Mouse (Mus musculus) kidney, postnatal 4 days (tissue): ENCODE results near the gene Gm20388.
A peak's percentile ranks its signal among the peaks of the same experiment; 100 is the strongest.

ENCODE experiments used
- DNase-seq, 2 experiments: peaks; one replicate each; pipeline ENCODE4 v3.0.0; 2021; ENCODE audit warnings: mixed read lengths in 2 of 2

Gene Gm20388

GRCm38 (mm10) chr8:122697586-122697985 lies 2786.9 kb downstream of the Gm20388 start:
- no peak for DNase-seq

GRCm38 (mm10) chr8:122698254-122698768 lies 2787.7 kb downstream of the Gm20388 start:
- no peak for DNase-seq

- DNase-seq = peak; percentile 59 to 71
These were observed 2788.4 kb downstream of the Gm20388 start, which contains the start of gene Cbfa2t3 for GRCm38 (mm10) chr8:122699005-122699492. Gene Cbfa2t3, minus strand, starts transcription at chr8:122699109.

GRCm38 (mm10) chr8:122700628-122701027 lies 2790.0 kb downstream of the Gm20388 start:
- no peak for DNase-seq

GRCm38 (mm10) chr8:122701441-122702185 lies 2791.0 kb downstream of the Gm20388 start:
- no peak for DNase-seq

GRCm38 (mm10) chr8:122702301-122702941 lies 2791.8 kb downstream of the Gm20388 start:
- no peak for DNase-seq

GRCm38 (mm10) chr8:122702957-122703356 lies 2792.3 kb downstream of the Gm20388 start:
- no peak for DNase-seq

- no peak for DNase-seq
These were observed 2794.0 kb downstream of the Gm20388 start for GRCm38 (mm10) chr8:122704612-122705011.

GRCm38 (mm10) chr8:122705901-122706561 lies 2795.4 kb downstream of the Gm20388 start:
- no peak for DNase-seq

- DNase-seq = no peak
These were observed 2796.5 kb downstream of the Gm20388 start for GRCm38 (mm10) chr8:122707184-122707583.

GRCm38 (mm10) chr8:122709340-122710111 lies 2798.9 kb downstream of the Gm20388 start:
- no peak for DNase-seq

GRCm38 (mm10) chr8:122711480-122711879 lies 2800.8 kb downstream of the Gm20388 start:
- DNase-seq = no peak

- DNase-seq = peak; percentile 54 to 66
These were observed 2801.3 kb downstream of the Gm20388 start for GRCm38 (mm10) chr8:122711891-122712365.

- DNase-seq = no peak
These were observed 2801.9 kb downstream of the Gm20388 start for GRCm38 (mm10) chr8:122712411-122713156.

GRCm38 (mm10) chr8:122713157-122713518 lies 2802.5 kb downstream of the Gm20388 start:
- DNase-seq = no peak

GRCm38 (mm10) chr8:122716566-122716965 lies 2805.9 kb downstream of the Gm20388 start:
- DNase-seq = no peak

GRCm38 (mm10) chr8:122717869-122718509 lies 2807.3 kb downstream of the Gm20388 start:
- no peak for DNase-seq

GRCm38 (mm10) chr8:122718711-122719499 lies 2808.3 kb downstream of the Gm20388 start:
- DNase-seq = no peak

- DNase-seq = peak in 1 of 2 experiments; percentile 22
These were observed 2808.9 kb downstream of the Gm20388 start for GRCm38 (mm10) chr8:122719500-122720065.
